Mouse (Mus musculus): Measurements from ENCODE around the gene Tekt1.

DNA sequence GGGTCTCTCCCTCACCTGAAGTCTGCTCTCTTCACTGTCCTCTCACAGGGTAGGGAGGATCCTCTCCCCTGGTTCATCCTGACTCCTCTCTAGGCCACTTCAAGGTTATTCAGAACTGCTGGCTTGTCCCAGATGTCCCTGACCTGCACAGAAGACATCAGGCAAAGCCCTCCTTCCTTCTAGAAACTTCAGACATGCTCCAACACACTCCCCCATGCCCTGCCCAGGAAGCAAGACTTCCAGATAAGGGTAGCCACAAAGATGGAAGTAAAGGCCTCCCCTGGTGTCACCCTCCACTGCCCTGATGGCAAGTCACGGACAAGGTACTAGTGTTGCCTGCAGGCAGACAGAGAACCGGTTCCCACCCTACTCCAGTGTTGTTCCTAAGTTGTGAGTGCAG is 32.5 kb upstream of the Tekt1 start:
- TF ChIP-seq POLR2A (IDR thresholded peaks at IDR 0.05; ENCODE audit: borderline replicate concordance, extremely low read depth, insufficient read depth, insufficient read length, poor library complexity, severe bottlenecking) (no peak), CTCF (IDR thresholded peaks at IDR 0.05; ENCODE audit: borderline replicate concordance, extremely low read depth, insufficient read depth, insufficient read length) (no peak)
